Mouse (Mus musculus) liver, postnatal 0 days (tissue): Measurements from ENCODE around the gene Mark3. TPM values are rescaled to one million over a fixed set of nuclear protein-coding genes. Genes with fewer than 3 reads are reported as not detected.

Source experiments
- ATAC-seq: fragments of 200-750 bp; cut with Nextera tagmentation; 2 replicates; pipeline ENCODE4 v1.8.0; 2017; ENCODE audit warnings: mild to moderate bottlenecking, moderate library complexity
- DNase-seq: peaks from one replicate; pipeline ENCODE4 v3.0.0-alpha.2; 2016
- H3K27ac ChIP-seq: fragments of 300-500 bp; sonication (generic); 2 replicates; pipeline ENCODE4 v1.5.1; 2014; ENCODE audit warnings: antibody characterized with exemption, moderate library complexity, mild to moderate bottlenecking, low read depth
- H3K27me3 ChIP-seq: fragments of 300-500 bp; sonication (generic); 2 replicates; pipeline ENCODE4 v1.6.1; 2014; ENCODE audit warnings: low read length, control low read depth, mixed read lengths; ENCODE audit not compliant: insufficient read depth
- H3K36me3 ChIP-seq: fragments of 300-500 bp; sonication (generic); replicated peaks from 2 replicates; pipeline ENCODE4 v1.6.1; 2014; ENCODE audit warnings: mild to moderate bottlenecking, control low read depth, low read length, moderate library complexity, mixed read lengths; ENCODE audit not compliant: insufficient read depth
- H3K4me1 ChIP-seq: fragments of 300-500 bp; sonication (generic); 2 replicates; pipeline ENCODE4 v1.6.1; 2014; ENCODE audit warnings: antibody characterized with exemption, mild to moderate bottlenecking, control low read depth; ENCODE audit not compliant: insufficient read depth
- H3K4me2 ChIP-seq: fragments of 300-500 bp; sonication (generic); 2 replicates; pipeline ENCODE4 v1.6.1; 2014; ENCODE audit warnings: low read depth, mild to moderate bottlenecking, low read length, moderate library complexity, mixed read lengths
- H3K4me3 ChIP-seq: fragments of 300-500 bp; sonication (generic); 2 replicates; pipeline ENCODE4 v1.5.1; 2014; ENCODE audit warnings: low read depth, low read length
- H3K9ac ChIP-seq: fragments of 300-500 bp; sonication (generic); replicated peaks from 2 replicates; pipeline ENCODE4 v1.6.1; 2014; ENCODE audit warnings: mild to moderate bottlenecking, moderate library complexity
- H3K9me3 ChIP-seq: fragments of 300-500 bp; sonication (generic); 2 replicates; pipeline ENCODE4 v1.6.1; 2016; ENCODE audit warnings: mild to moderate bottlenecking, control low read depth, low read length, mixed read lengths
- CTCF ChIP-seq: sonication (generic); IDR thresholded peaks from 2 replicates; pipeline ENCODE4 v1.5.1; 2016; ENCODE audit warnings: antibody characterized with exemption, low read depth
- EP300 ChIP-seq: IDR thresholded peaks from 2 replicates; pipeline ENCODE4 v1.6.1; 2016; ENCODE audit warnings: antibody characterized with exemption, low read depth, mild to moderate bottlenecking
- WGBS: fragments of 180-500 bp; shearing (Covaris S2); extraction: QIAGEN DNeasy Blood & Tissue Kit; methylation state at CpG from one replicate; pipeline ENCODE4 v1.1.7; 2014; ENCODE audit not compliant: insufficient replicate concordance; 5-methylcytosine and 5-hydroxymethylcytosine counted together
- polyA plus RNA-seq: library from polyadenylated mRNA; unstranded; fragments of >200 nt; fragmentation: Nextera tagmentation; extraction: Ambion mirVana; gene quantifications from 2 replicates; pipeline ENCODE4 v1.2.1, GENCODE M21; 2015

The Mark3 gene
- polyA plus RNA-seq, 1 experiment from 2014 or later = 9.5 TPM

- Histone ChIP-seq H3K9me3 (no peaks in the 10 kb centered on the region), H3K36me3 (no peaks in the 10 kb centered on the region), H3K4me3 (peak overlapping the region; percentile 48), H3K27me3 (peaks cover 42% of the 10 kb centered on the region), H3K27ac (no peak overlapping the region), H3K4me1 (peaks cover 41% of the 10 kb centered on the region), H3K4me2 (peak overlapping the region; percentile 72), H3K9ac (no peak overlapping the region)
- ATAC-seq (no peak), DNase-seq (no peak)
- TF ChIP-seq CTCF = no peak
- TF ChIP-seq EP300 = no peak
- 14% methylated on average over 12 of the region's 12 CpGs for WGBS
These were observed 98.3 kb downstream of the Mark3 start for GRCm38 (mm10) chr12:111672581-111672980.

GRCm38 (mm10) chr12:111674850-111675486 lies 100.6 kb downstream of the Mark3 start:
- Histone ChIP-seq H3K27ac (no peak overlapping the region), H3K4me3 (no peak overlapping the region), H3K9me3 (no peaks in the 10 kb centered on the region), H3K36me3 (no peaks in the 10 kb centered on the region), H3K27me3 (peaks cover 41% of the 10 kb centered on the region), H3K4me2 (no peak overlapping the region), H3K4me1 (peaks cover 41% of the 10 kb centered on the region), H3K9ac (no peak overlapping the region)
- TF ChIP-seq CTCF (no peak), EP300 (no peak)
- DNase-seq = no peak
- ATAC-seq = no peak
- 22% methylated on average over 2 of the region's 2 CpGs for WGBS

- Histone ChIP-seq H3K4me1 (peaks cover 36% of the 10 kb centered on the region), H3K27ac (no peak overlapping the region), H3K9ac (no peak overlapping the region), H3K36me3 (no peaks in the 10 kb centered on the region; the same call in 1 of the 2 replicates), H3K27me3 (peaks cover 30% of the 10 kb centered on the region), H3K9me3 (no peaks in the 10 kb centered on the region), H3K4me2 (no peak overlapping the region), H3K4me3 (no peak overlapping the region)
- DNase-seq (no peak), ATAC-seq (no peak)
- 65% methylated on average over 6 of the region's 6 CpGs for WGBS
- TF ChIP-seq EP300 (no peak), CTCF (no peak)
These were observed 101.7 kb downstream of the Mark3 start for GRCm38 (mm10) chr12:111675797-111676580.

GRCm38 (mm10) chr12:111677421-111677820 lies 103.1 kb downstream of the Mark3 start:
- ATAC-seq (peak; percentile 22), DNase-seq (no peak)
- H3K27ac ChIP-seq = peak overlapping the region; percentile 90
- peak overlapping the region; percentile 83 for H3K4me3 ChIP-seq
- peaks cover 22% of the 10 kb centered on the region for H3K4me1 ChIP-seq
- peak overlapping the region; percentile 97 for H3K4me2 ChIP-seq
- H3K36me3 ChIP-seq = peaks cover 3% of the 10 kb centered on the region; the same call in 1 of the 2 replicates
- no peaks in the 10 kb centered on the region for H3K9me3 ChIP-seq
- H3K9ac ChIP-seq = peak overlapping the region; percentile 65
- WGBS = 22% methylated on average over 5 of the region's 5 CpGs
- peaks cover 16% of the 10 kb centered on the region for H3K27me3 ChIP-seq
- TF ChIP-seq CTCF = no peak

GRCm38 (mm10) chr12:111677882-111678669 lies 103.8 kb downstream of the Mark3 start, which contains the start of gene Trmt61a:
TSS of gene Trmt61a (plus strand) at chr12:111678105.
- under 1% methylated on average over 51 of the region's 51 CpGs for WGBS
- TF ChIP-seq CTCF (no peak), EP300 (0 out of 2 replicates have a peak, but pooled peaks have one; percentile 56)
- H3K4me1 ChIP-seq = peaks cover 19% of the 10 kb centered on the region
- H3K27me3 ChIP-seq = peaks cover 10% of the 10 kb centered on the region
- peaks cover 3% of the 10 kb centered on the region; the same call in 1 of the 2 replicates for H3K36me3 ChIP-seq
- H3K4me3 ChIP-seq = peak within 1 kb of the TSS; percentile 83
- peak within 1 kb of the TSS; percentile 65 for H3K9ac ChIP-seq
- ATAC-seq = peak; percentile 94
- peak within 1 kb of the TSS; percentile 97 for H3K4me2 ChIP-seq
- H3K9me3 ChIP-seq = no peaks in the 10 kb centered on the region
- H3K27ac ChIP-seq = peak within 1 kb of the TSS; percentile 90
- DNase-seq = peak; percentile 94

GRCm38 (mm10) chr12:111678670-111678933 lies 104.3 kb downstream of the Mark3 start:
- H3K9ac ChIP-seq = peak overlapping the region; percentile 65
- peak overlapping the region; percentile 3; the same call in 1 of the 2 replicates for H3K27ac ChIP-seq
- 1% methylated on average over 13 of the region's 13 CpGs for WGBS
- H3K4me3 ChIP-seq = peak overlapping the region; percentile 83
- no peaks in the 10 kb centered on the region for H3K9me3 ChIP-seq
- 0 out of 2 replicates have a peak, but pooled peaks have one; percentile 1 for ATAC-seq
- no peak for TF ChIP-seq CTCF
- TF ChIP-seq EP300 = no peak
- peak overlapping the region; percentile 97 for H3K4me2 ChIP-seq
- peaks cover 6% of the 10 kb centered on the region; the same call in 1 of the 2 replicates for H3K27me3 ChIP-seq
- H3K36me3 ChIP-seq = peaks cover 3% of the 10 kb centered on the region; the same call in 1 of the 2 replicates
- DNase-seq = no peak
- H3K4me1 ChIP-seq = peaks cover 19% of the 10 kb centered on the region
